Mouse (Mus musculus): Measurements from ENCODE around the gene Csrnp1. TPM values are rescaled to one million over a fixed set of nuclear protein-coding genes. Genes with fewer than 3 reads are reported as not detected.
A peak's percentile ranks its signal among the peaks of the same experiment; 100 is the strongest.
"Not testable (repeated sequence)": the region's sequence is repeated elsewhere in the genome, so short reads cannot be mapped to it uniquely, and the experiment has no call there.

The Csrnp1 gene
- total RNA-seq (2015) = 9.0 and 12.3 TPM in 2 replicates
- total RNA-seq (2017) = 13.3 and 18.9 TPM in 2 replicates

- no peak for ATAC-seq (replicated peaks; ENCODE audit: poor library complexity)
Measured at GRCm38 (mm10) chr9:119984536-119985011, at the start of gene Csrnp1. Gene Csrnp1, minus strand, starts transcription at chr9:119984658.

- no peak for ATAC-seq (replicated peaks; ENCODE audit: poor library complexity)
Measured at GRCm38 (mm10) chr9:120032710-120033109, 48.3 kb upstream of the Csrnp1 start.

DNA sequence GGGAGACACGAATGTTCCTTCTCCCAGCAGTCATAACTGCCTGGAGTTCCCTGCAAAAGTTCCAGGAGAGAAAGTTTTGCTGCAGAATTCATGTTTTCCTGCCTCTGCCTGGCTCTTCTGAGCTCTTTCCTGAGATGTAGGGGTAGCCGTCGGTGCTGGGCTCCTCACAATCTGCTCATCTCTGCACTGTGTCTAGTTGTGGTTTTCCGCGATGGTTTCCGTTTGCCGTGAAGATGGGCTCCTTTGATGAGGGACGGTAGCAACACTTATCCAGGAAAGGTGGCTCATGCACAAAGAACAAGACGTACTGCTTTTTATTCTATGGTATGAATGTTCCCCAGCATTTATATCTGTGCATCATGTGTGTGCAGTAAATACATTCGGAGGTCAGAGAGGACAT is 46.0 kb upstream of the Csrnp1 start:
- ATAC-seq (replicated peaks; ENCODE audit: poor library complexity) = peak; percentile 30; the same call in 1 of the 2 replicates

- no peak for ATAC-seq (replicated peaks; ENCODE audit: poor library complexity)
Measured at GRCm38 (mm10) chr9:120029880-120030279, 45.4 kb upstream of the Csrnp1 start.

DNA sequence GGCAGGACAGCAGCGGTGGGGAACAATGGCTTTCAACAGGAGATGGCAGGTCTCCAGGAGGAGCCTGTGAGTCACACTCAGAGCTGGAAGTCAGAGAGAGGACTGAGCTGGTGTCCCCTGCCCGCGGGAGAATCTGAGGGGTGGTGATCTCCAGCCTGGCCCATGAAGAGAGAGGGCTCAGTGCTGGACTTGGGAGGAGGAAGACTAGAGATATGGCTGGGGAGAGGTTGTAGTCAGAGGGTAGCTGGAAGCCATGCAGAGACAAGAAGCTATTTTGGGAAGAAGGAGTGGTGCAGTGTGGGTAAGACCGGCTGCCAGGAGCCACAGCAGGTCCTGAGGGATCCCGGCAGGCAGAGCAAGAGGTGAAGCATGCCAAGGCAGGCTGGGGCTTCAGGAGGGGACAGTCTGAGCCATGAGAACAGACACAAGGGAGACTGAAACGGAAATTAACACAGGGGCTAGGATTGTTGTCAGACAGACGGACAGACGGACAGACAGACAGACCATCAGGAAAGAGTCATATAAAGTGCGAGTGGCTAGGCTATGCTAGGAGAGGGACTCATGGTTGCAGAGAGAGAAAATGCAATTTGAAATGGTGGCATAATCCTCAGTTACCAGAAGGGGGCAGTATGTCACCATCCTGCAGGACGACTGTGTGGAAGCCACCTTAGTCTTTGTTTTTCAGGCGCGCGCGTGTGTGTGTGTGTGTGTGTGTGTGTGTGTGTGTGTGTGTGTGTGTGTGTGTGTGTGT is 43.1 kb upstream of the Csrnp1 start:
- peak; percentile 96 for ATAC-seq (replicated peaks; ENCODE audit: poor library complexity)

DNA sequence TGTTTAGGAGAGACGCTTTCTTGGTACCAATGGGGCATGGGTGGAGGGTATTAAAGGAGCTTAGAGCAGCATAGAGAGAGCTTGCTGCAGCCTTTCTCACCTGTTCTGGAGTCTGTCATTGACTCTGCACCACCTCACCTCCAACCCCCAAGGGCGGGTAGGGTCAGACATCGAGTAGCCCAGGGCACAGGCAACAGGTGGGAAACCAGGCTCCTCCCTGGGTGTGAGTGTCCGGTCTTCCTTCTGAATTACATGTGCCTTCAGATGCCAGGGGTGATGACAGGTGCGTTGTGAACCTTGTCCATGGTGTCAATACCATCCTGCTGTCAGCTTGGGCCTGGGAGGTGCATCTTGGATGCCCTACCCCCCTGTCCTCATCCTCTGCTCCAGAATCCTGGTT is 40.2 kb upstream of the Csrnp1 start:
- ATAC-seq (replicated peaks; ENCODE audit: poor library complexity) = no peak

GRCm38 (mm10) chr9:120024171-120024570 is 39.7 kb upstream of the Csrnp1 start:
- no peak for ATAC-seq (replicated peaks; ENCODE audit: poor library complexity)

DNA sequence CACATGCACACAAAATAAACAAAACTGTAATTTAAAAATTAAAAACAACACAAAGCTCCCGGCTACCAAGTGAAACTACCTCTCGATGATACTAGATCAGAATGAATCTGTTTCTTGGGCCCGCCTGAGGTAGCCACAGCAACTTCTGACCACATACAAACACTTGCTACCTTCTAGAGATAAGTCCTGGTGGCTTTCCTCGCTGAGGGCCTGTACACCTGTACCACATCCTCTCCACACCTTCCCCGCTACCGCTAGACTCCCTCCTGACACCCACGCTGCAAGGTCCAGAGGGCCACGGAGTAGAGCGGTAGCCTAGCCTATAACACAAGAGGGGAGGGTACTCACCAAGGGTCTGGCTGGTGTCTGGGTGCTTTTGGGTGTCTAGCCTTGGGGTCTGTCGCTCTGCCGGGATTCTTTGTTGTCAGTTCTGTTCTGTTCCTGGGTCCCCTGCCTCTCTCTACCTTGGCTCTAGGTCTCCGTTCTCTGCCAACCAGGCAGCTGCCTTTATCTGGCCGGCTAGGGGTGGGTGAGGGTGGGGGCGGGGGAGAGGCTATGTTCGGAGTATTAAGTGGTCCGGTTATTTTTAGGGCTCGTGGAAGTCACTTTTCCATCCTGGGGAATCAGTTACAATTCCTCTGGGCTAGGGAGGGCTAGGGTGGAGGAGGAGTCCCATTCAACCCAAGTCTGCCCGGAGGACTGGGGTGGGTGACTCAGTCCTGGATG is 38.8 kb upstream of the Csrnp1 start, which contains the start of gene Xirp1:
Gene Xirp1, minus strand, starts transcription at position 513 of the 726 bp plus-strand sequence.
- ATAC-seq (replicated peaks; ENCODE audit: poor library complexity) = no peak

DNA sequence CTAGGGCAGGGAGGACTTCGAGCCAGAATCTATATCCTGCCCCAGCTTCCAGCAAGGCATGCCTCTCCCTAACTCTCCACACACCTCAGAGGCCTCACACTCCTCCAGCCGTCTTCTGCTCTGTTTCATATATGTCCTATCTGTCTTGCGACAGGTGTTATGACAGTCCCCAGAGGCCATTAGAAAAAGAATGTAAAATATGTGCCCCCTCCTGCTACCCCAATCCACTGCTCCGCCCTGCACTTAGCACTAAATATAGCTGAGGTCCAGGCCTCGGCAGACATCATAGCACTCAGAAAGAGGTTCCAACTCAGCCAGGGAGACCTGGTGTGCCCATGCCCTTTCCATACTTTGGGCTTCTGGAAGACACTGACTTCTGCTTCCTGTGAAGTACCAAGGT is 36.7 kb upstream of the Csrnp1 start:
- no peak for ATAC-seq (replicated peaks; ENCODE audit: poor library complexity)

- peak; percentile 86 for ATAC-seq (replicated peaks; ENCODE audit: poor library complexity)
Measured at GRCm38 (mm10) chr9:120020285-120020890, 35.9 kb upstream of the Csrnp1 start.

DNA sequence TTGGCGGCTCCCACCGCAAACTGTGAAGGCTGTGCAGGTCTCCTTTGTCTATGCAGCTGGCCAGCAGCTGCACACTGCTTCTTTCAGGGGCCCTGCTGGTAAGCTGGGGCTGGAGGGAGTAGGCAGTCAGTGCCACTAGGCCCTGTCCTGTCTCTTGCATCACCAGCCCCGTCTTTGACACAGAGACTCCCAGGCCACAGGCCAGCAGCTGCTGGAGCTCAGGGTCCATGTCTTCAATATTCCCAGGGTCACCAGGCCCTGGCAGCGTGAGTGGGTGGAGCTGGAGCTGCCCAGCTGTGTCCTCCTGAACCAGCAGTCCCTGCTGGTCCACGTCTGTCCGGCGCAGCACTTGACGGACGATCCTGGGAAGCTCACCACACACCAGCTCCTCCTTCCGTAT is 32.5 kb upstream of the Csrnp1 start:
- ATAC-seq (replicated peaks; ENCODE audit: poor library complexity) = no peak

DNA sequence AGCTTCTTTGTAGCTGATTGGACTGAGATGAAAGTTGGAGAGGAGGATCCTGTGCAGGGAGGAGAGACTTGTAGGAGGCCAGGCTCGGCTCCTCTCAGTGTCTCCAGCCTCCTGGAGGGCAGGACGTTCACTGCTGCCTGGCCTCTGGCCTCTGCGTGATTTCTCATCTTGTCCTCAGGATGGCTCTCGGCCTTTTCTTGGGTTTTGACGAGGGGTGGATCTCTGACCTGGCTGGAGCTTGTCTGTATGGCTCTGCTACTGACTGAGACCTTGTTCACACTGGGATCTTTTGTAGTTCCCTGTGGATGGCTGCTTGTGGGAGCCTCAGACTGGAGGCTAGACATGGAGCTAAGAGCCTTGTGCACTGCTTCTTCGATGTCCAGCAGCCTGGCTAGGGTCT is 30.4 kb upstream of the Csrnp1 start:
- no peak for ATAC-seq (replicated peaks; ENCODE audit: poor library complexity)

GRCm38 (mm10) chr9:120013251-120013820 is 28.9 kb upstream of the Csrnp1 start:
- no peak for ATAC-seq (replicated peaks; ENCODE audit: poor library complexity)

DNA sequence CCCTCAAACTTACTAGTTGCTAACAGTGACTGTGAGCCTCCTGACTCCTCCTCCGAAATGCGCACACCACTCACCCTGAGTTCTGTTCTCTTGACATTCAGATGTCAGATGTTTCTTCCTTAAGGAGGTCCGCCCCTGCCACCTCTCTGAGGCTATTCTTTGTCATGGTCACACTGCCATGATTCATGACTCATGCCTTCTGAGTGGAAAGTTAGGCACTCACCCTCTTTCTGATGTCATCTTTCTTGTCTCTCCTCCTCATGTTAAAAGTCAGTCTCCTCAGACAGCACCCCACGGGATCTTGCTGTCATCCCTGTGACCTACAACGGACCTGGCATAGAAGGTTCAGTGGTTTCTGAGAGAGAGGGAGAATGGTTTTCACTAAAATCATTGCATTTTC is 28.3 kb upstream of the Csrnp1 start:
- ATAC-seq (replicated peaks; ENCODE audit: poor library complexity) = no peak

- ATAC-seq (replicated peaks; ENCODE audit: poor library complexity) = not testable (repeated sequence)
Measured at GRCm38 (mm10) chr9:120012161-120012560, 27.7 kb upstream of the Csrnp1 start.

DNA sequence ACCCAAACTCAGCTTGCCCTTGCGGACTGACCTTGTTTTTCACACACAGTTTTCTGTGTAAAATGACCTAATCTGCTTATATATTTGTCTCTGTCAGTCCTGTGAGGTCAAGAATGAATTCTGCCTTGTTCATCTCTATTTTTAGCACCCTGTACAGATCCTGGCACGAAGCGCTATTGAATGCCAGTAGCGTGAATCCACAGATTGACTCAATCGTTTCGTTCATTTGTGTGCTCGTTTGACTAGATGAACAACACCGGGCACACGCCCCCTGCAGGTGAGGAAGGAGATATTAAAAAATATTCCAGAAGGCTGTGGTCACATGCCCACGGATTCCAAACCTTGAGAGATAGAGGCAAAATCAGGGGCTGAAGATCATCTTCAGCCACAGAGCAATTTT is 27.1 kb upstream of the Csrnp1 start:
- peak; percentile 54 for ATAC-seq (replicated peaks; ENCODE audit: poor library complexity)

- ATAC-seq (replicated peaks; ENCODE audit: poor library complexity) = peak; percentile 93
Measured at GRCm38 (mm10) chr9:120010781-120011511, 26.5 kb upstream of the Csrnp1 start.

DNA sequence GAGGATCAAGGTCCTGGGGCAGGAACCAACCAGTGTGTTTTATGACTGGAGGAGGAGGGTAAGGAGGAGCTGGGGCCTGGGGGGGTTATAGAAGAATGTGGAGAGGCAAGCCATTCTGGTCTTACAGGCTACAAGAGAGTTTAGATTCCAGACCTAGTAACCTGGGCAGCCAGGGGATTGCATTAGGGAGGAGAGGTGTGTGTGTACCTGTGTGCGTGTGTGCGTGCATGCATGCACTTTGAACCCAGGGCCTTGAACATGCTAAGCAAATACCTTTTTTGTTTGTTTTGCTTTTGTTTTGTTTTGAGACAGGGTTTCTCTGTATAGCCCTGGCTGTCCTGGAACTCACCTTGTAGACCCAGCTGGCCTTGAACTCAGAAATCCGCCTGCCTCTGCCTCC is 25.4 kb upstream of the Csrnp1 start:
- ATAC-seq (replicated peaks; ENCODE audit: poor library complexity) = no peak

GRCm38 (mm10) chr9:120009226-120009841 is 24.9 kb upstream of the Csrnp1 start:
- no peak for ATAC-seq (replicated peaks; ENCODE audit: poor library complexity)

DNA sequence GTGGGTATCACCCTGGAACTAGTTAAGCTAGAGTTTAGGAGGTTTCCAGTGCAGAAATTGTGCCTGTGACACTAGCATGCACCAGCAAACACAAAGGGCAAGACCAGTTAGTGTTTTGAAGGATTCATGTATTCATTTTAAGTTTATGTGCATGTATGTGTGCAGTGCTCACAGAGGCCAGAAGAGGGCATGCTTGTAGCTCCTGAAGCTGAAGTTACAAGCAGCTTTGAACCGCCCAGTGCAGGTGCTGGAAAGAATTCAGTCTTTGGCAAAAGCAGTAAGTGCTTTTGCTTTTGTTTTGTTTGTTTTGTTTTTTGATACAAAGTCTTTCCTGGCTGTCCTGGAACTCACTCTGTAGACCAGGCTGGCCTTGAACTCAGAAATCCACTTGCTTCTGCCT is 23.4 kb upstream of the Csrnp1 start:
- ATAC-seq (replicated peaks; ENCODE audit: poor library complexity) = no peak

All from megakaryocyte progenitor cell, adult 5-6 weeks (primary cell).